Mouse (Mus musculus) embryonic stem cell, embryonic (primary cell): ENCODE measurements around the gene Rnf166.

ENCODE experiments used
- CTCF ChIA-PET, 4 experiments: fragments of 300-600 bp in 2 of 4; fragments of 350-600 bp in 2 of 4; sonication (Branson Sonifier 250); formaldehyde crosslinking; loops; one replicate each; lab custom pipeline; 2022; ENCODE audit warnings: inconsistent platforms in 2 of 4; lab: Charles Lee
- POLR2A ChIA-PET, 4 experiments: fragments of 300-600 bp in 2 of 4; fragments of 350-600 bp in 2 of 4; sonication (Branson Sonifier 250); formaldehyde crosslinking; loops; one replicate each; lab custom pipeline; 2022; ENCODE audit warnings: antibody characterized with exemption in 4 of 4, inconsistent platforms in 1 of 4; lab: Charles Lee

The Rnf166 gene

DNA sequence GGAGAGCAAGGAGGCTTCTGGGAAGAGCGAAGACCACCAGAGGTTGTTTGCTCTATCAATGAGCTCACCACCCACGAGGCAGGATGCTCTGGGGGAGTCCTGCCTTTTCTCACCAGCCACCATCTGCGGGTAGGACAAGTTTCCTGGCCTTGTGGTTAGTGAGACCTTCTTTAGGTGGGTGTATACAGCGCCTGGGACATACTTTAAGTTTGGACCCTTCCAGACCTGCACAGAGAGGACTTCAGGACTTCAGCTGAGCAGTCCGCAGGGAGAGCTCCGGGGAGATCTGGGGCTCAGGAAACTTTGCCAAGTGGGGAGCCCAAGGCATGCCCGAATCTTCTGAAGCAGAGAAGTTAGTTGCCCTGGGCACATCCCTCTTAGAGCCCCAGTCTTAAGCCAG is 15.9 kb downstream of the Rnf166 start:
- POLR2A ChIA-PET = interaction anchor here in 3 of 4 experiments (0.6 to 6.8 kb wide), 25 partner anchors 9 to 510 kb away, joined by 3 to 91 read pairs (median 3); partner anchors contain the start of genes Mvd (in 2 of the 3), Cyba (in 1 of the 3), Galns (in 1 of the 3) and Zfpm1 (in 1 of the 3)
- CTCF ChIA-PET = interaction anchor here (0.5 to 1.8 kb wide), 16 partner anchors 9 to 1343 kb away, joined by 3 to 31 read pairs (median 4); partner anchors contain the start of gene Mvd (in 2 of the 4)

DNA sequence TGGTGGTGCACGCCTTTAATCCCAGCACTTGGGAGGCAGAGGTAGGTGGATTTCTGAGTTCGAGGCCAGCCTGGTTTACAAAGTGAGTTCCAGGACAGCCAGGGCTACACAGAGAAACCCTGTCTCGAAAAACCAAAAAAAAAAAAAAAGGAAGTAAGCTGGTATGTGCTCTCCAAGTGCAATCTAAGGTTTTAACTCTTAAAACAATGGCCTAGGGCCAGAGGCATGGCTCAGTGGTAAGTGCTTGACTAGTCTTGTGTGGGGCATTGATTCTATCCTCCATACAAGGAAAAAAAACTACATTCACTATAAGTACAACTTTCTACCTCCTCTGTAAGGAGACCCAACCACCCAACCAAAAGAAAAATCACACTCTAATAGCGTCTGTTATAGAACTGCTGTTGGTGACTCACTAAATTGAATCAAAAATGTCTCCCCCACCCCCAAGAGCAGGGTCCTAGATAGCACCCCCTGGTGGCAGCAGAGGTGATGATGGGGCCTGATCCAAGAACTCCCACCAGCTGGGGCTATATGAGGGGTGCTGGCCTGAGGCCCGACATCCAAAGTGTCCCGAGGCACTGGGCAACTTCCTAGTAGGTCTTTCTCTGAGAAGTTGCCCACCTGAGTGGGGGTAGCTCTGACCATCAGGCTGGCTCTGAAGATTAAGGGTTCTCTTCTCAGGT is 16.5 kb downstream of the Rnf166 start:
- ChIA-PET CTCF (interaction anchor here (0.5 to 1.8 kb wide), 10 partner anchors 10 to 1069 kb away, joined by 3 to 31 read pairs (median 4); partner anchors contain the start of gene Mvd (in 2 of the 4)), POLR2A (interaction anchor here in 3 of 4 experiments (0.7 to 6.8 kb wide), 21 partner anchors 10 to 509 kb away, joined by 3 to 91 read pairs (median 3); partner anchors contain the start of genes Cyba (in 1 of the 3), Galns (in 1 of the 3), Mvd (in 1 of the 3) and Zfpm1 (in 1 of the 3))

- CTCF ChIA-PET = interaction anchor here in 1 of 4 experiments (0.7 to 0.9 kb wide), 2 partner anchors 14 to 101 kb away, joined by 3 to 4 read pairs; partner anchors contain the start of gene Mvd
- POLR2A ChIA-PET = interaction anchor here in 2 of 4 experiments (1.0 to 2.5 kb wide), 5 partner anchors 14 to 66 kb away, joined by 3 to 9 read pairs (median 8); partner anchors contain the start of gene Mvd (in 2 of the 2)
These were observed 18.7 kb downstream of the Rnf166 start for GRCm38 (mm10) chr8:122457171-122457570.

DNA sequence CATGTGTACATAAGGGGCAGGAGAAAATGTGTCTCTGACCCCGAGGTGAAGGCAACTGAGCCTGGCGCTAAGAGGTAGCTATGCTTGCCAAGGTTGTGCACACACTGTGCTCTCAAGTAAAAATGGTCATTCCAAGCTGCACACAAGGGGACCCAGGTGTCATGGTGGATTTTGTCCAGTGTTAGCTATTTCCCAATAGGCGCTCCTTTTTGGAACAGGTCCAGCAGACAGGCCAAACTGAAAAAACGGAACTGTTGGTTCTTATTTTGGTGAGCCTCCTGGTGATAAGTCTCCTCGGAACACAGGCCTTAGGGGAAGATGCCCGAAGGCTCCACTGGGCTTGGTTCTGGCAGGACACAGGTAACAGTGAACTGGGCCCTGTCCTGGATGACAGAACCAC is 21.5 kb downstream of the Rnf166 start:
- POLR2A ChIA-PET = interaction anchor here in 1 of 4 experiments (1.0 to 1.6 kb wide), 2 partner anchors 10 to 11 kb away, joined by 3 to 5 read pairs; partner anchors contain the start of gene Mvd
- CTCF ChIA-PET = no interaction called here

GRCm38 (mm10) chr8:122452154-122452553 is 23.7 kb downstream of the Rnf166 start:
- ChIA-PET CTCF (interaction anchor here in 2 of 4 experiments (0.7 kb wide), 2 partner anchors 302 to 768 kb away, joined by 4 to 5 read pairs; no protein-coding TSS in a partner anchor), POLR2A (interaction anchor here in 3 of 4 experiments (0.7 to 1.5 kb wide), 5 partner anchors 9 to 133 kb away, joined by 3 to 4 read pairs (median 3); partner anchors contain the start of gene Mvd (in 3 of the 3))

DNA sequence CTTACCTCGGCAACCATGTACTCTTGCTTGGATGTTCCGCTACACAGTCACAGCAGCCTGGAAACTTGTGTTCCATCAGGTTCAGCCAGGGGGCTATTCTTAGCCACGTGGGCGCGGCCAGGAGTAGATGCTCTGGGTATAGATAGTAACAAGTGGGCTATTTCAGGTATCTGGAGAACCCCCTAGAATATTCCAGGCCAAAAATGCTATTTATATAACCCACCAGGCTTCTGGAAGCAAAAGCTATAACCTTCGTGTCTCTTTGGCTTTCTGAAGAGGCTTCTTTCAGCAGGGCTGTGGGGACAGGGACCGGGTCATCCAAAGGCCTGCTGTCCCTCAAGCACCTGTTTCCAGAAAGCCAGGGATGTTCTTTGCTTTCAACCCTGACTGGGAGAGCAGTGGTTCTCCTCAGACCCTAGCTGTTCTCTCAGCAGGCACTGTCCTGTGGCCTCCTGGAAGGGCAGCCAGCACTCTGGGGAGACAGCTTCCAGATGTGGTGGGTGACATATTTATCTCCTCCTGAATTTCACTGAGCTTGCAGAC is 24.6 kb downstream of the Rnf166 start:
- POLR2A ChIA-PET = interaction anchor here in 3 of 4 experiments (0.8 to 1.5 kb wide), 3 partner anchors 13 to 116 kb away, joined by 3 to 5 read pairs (median 4); no protein-coding TSS in a partner anchor
- CTCF ChIA-PET = interaction anchor here in 1 of 4 experiments (0.5 kb wide), 1 partner anchor 22 kb away, joined by 3 read pairs; no protein-coding TSS in a partner anchor

DNA sequence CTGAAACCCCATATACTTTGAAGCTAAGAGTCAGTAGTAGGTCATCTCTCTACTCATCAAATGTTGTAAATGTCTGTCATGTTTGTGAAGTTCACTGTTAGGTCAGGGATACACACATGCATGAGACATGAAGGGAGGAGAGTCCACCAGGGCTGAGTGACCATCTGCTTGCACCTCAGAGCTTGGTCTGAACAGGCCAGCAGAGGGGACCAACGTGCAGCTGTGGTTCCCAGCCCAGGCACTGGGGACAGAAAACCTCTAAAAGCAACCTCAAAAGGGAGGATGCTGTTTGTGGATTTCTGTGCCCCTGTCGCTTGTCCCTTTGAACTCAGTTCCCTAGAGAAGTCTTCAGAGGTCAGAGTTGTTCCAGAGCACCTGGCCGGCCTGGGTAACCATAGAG is 30.7 kb downstream of the Rnf166 start:
- CTCF ChIA-PET = interaction anchor here in 2 of 4 experiments (0.5 to 0.6 kb wide), 2 partner anchors 21 to 308 kb away, joined by 3 read pairs; no protein-coding TSS in a partner anchor
- POLR2A ChIA-PET = interaction anchor here in 2 of 4 experiments (0.9 to 6.2 kb wide), 12 partner anchors 11 to 599 kb away, joined by 3 to 104 read pairs (median 6); partner anchors contain the start of genes Cdt1 (in 2 of the 2), Cyba (in 1 of the 2) and Snai3 (in 1 of the 2)

DNA sequence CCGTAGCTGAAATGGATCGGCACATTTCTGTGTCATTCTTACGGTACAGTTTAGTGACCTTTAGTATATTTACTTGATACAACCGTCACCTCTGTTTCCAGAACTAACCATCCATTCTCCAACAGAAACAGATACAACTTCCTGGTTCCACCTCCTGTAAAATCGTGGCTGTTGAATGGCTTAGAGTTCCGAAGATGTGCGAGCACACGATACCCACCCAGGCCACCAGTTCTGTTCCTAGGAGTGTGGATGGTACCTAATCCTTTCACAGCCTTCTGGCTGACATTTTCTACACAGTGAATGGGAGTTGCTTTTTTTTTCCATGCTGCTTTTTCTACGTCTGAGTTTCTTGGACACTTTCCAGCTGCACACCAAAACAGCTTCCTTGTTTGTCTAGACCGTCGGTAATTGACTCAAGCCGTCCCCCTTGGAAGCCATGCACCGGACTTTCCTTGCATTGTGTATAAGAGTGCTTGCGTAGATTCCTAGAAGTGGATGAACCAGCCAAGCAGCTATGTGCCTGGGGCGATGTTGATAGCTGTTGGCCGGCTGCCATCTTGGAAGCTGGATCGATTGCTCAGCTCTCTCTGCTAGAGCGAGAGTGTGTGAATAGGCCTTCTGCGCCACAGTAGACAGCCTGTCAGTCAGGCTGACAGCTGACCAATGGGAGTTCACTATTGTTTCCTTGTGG is 31.7 kb downstream of the Rnf166 start:
- ChIA-PET POLR2A (interaction anchor here (0.6 to 6.2 kb wide), 68 partner anchors 9 to 846 kb away, joined by 3 to 104 read pairs (median 4); partner anchors contain the start of genes Cyba (in 3 of the 4), Cdt1 (in 2 of the 4), Zc3h18 (in 2 of the 4) and Ankrd11 (in 1 of the 4)), CTCF (interaction anchor here (0.5 to 3.1 kb wide), 23 partner anchors 10 to 762 kb away, joined by 3 to 31 read pairs (median 4); partner anchors contain the start of genes Cyba (in 1 of the 4) and Snai3 (in 1 of the 4))

- ChIA-PET CTCF (interaction anchor here in 3 of 4 experiments (0.6 to 3.1 kb wide), 24 partner anchors 9 to 628 kb away, joined by 3 to 31 read pairs (median 4); partner anchors contain the start of genes Cyba (in 1 of the 3) and Snai3 (in 1 of the 3)), POLR2A (interaction anchor here (0.6 to 6.2 kb wide), 85 partner anchors 9 to 847 kb away, joined by 3 to 104 read pairs (median 4); partner anchors contain the start of genes Cyba (in 3 of the 4), Cdt1 (in 2 of the 4), Snai3 (in 2 of the 4) and Zc3h18 (in 2 of the 4))
These were observed 32.4 kb downstream of the Rnf166 start, which contains the start of gene Mvd for GRCm38 (mm10) chr8:122443262-122444006. Mvd (minus strand) TSS chr8:122443422.

- ChIA-PET CTCF (interaction anchor here in 3 of 4 experiments (0.6 to 3.1 kb wide), 18 partner anchors 8 to 627 kb away, joined by 3 to 31 read pairs (median 4); partner anchors contain the start of genes Cyba (in 1 of the 3) and Snai3 (in 1 of the 3)), POLR2A (interaction anchor here in 3 of 4 experiments (0.6 to 6.2 kb wide), 71 partner anchors 8 to 770 kb away, joined by 3 to 104 read pairs (median 5); partner anchors contain the start of genes Cyba (in 3 of the 3), Cdt1 (in 2 of the 3), Snai3 (in 2 of the 3) and Zc3h18 (in 2 of the 3))
These were observed 33.1 kb downstream of the Rnf166 start for GRCm38 (mm10) chr8:122442781-122443180.

DNA sequence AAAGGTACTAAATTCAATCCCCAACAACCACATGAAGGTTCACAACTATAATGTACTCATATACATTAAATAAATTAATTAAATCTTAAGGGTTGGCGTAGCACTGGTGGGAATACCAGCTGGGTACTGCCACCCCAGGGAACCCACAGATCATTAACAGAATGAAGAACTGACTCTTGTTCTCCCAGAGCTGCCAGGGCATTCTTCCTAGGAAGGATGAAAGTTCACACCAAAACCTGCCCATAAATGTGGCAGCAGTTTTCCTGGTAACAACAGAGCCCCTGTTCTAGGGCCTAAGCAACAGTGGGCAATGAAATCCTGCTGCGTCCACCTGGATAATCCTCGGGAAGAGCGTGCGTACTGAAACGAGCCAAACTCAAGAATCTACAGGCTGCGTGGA is 33.5 kb downstream of the Rnf166 start:
- CTCF ChIA-PET = interaction anchor here in 3 of 4 experiments (0.5 to 3.1 kb wide), 10 partner anchors 9 to 312 kb away, joined by 3 to 31 read pairs (median 4); partner anchors contain the start of genes Cyba (in 1 of the 3) and Snai3 (in 1 of the 3)

DNA sequence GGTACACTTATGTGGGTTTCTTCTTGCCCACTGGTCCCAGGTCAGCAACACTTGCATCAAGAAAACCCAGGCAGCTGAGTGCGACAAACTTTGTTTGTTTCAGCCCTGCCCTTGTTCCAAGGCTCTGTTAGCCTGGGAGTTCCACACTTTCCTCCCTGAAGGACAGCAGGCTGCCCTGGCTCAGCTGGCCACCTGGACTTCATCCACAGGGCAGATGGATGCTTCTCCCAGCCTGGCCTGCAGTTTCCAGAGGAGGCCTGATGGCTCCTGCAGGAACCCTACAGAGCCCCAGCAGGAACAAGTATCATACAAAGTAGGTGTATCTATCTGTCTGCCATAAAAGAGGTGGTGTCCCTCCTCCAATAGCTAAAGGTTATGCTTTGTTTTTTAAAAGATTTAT is 34.5 kb downstream of the Rnf166 start:
- ChIA-PET CTCF (no interaction called here), POLR2A (interaction anchor here in 2 of 4 experiments (1.2 to 6.0 kb wide), 5 partner anchors 9 to 170 kb away, joined by 3 to 104 read pairs (median 5); partner anchors contain the start of genes Cyba (in 2 of the 2), Galns (in 1 of the 2) and Trappc2l (in 1 of the 2))

More for the DNA sequence above, 33.5 kb downstream of the Rnf166 start:
- POLR2A ChIA-PET = interaction anchor here in 3 of 4 experiments (0.6 to 6.2 kb wide), 38 partner anchors 8 to 600 kb away, joined by 3 to 104 read pairs (median 5); partner anchors contain the start of genes Cyba (in 3 of the 3), Cdt1 (in 2 of the 3), Snai3 (in 2 of the 3) and Ankrd11 (in 1 of the 3)

DNA sequence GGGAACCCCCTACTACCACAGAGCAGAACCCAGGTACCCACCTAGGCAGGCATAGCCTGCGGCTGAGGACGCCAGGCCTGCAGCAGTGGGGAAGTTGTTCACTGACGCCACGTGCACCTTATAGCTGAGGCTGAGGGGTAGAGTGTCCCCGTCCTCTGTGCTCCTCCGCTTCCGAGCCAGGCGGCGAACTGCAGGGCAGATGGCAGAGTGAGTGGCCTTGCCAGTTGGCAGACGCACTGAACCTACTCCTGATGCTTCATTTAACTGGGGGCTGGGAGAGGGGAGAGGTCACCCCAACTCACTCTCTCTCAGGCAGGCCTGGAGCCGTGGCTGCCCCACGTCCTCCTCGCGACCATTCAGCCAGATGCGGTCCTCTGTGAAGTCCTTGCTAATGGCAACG is 36.5 kb downstream of the Rnf166 start:
- ChIA-PET CTCF (interaction anchor here in 1 of 4 experiments (1.2 to 1.3 kb wide), 2 partner anchors 16 to 170 kb away, joined by 4 to 5 read pairs; no protein-coding TSS in a partner anchor), POLR2A (interaction anchor here (0.6 to 2.4 kb wide), 9 partner anchors 11 to 530 kb away, joined by 3 to 15 read pairs (median 3); partner anchors contain the start of gene Il17c (in 1 of the 4))

DNA sequence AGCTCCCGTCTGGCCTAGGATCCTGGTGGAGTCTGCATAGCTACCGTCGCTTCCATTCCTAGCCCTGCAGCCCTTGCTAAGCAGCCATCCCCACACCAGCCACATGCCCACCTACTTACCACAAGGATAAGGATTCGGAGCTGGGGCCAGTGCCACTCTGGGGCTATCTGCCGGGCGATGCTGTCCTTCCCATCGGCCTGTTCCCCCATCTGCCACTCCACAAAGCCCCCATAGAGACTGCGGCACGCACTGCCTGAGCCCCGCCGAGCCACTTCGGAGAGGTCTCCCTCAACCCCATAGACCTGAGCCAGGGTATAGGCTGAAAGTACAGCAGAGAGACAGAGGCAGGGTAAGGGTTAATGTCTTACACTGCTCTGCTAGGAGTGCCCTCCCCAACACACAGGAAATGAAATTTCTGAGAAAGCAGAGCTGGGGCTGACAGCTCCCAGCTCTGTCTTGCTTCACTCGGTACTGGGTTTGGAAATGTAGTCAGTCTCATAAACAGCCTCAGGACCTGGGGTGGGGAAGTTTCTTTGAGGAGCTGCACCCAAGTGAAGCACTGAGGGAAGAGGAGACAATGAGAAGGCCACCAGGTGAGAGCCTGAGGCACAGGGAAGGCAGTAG is 38.0 kb downstream of the Rnf166 start:
- ChIA-PET CTCF (interaction anchor here in 2 of 4 experiments (1.2 to 1.5 kb wide), 5 partner anchors 14 to 169 kb away, joined by 3 to 5 read pairs (median 3); partner anchors contain the start of gene Snai3 (in 1 of the 2)), POLR2A (interaction anchor here in 2 of 4 experiments (0.8 to 2.4 kb wide), 10 partner anchors 8 to 529 kb away, joined by 3 to 15 read pairs (median 3); partner anchors contain the start of gene Il17c (in 1 of the 2))
